Mouse (Mus musculus): Measurements from ENCODE around the gene Fam198b. TPM values are rescaled to one million over a fixed set of nuclear protein-coding genes. Genes with fewer than 3 reads are reported as not detected.

Gene Fam198b
- polyA plus RNA-seq, 1 experiment, result 4.0 TPM

GRCm38 (mm10) chr3:79887966-79888365 is 3.6 kb downstream of the Fam198b start:
- Histone ChIP-seq H3K36me3 (ENCODE audit: control insufficient read depth, insufficient read depth, low read length) (no peaks in the 10 kb centered on the region), H3K4me1 (ENCODE audit: control insufficient read depth, insufficient read depth, low read length) (peaks cover 4% of the 10 kb centered on the region; the same call in 1 of the 2 replicates), H3K27ac (ENCODE audit: control insufficient read depth, insufficient read depth, low read depth, low read length) (peak overlapping the region; percentile 41; the same call in 1 of the 2 replicates), H3K27me3 (ENCODE audit: control insufficient read depth, insufficient read depth, low read length) (no peaks in the 10 kb centered on the region), H3K4me3 (ENCODE audit: control insufficient read depth, low read depth, low read length) (no peak overlapping the region)
- TF ChIP-seq POLR2A (IDR thresholded peaks at IDR 0.05; ENCODE audit: control insufficient read depth, low read depth, low read length) (no peak), CTCF (IDR thresholded peaks at IDR 0.05; ENCODE audit: control insufficient read depth, insufficient read depth, insufficient replicate concordance, low read depth, low read length) (no peak)

GRCm38 (mm10) chr3:79897534-79898370 is 13.4 kb downstream of the Fam198b start:
- H3K27me3 ChIP-seq (ENCODE audit: control insufficient read depth, insufficient read depth, low read length), result no peaks in the 10 kb centered on the region

GRCm38 (mm10) chr3:79898514-79898913 is 14.2 kb downstream of the Fam198b start:
- Histone ChIP-seq H3K27ac (ENCODE audit: control insufficient read depth, insufficient read depth, low read depth, low read length) (peak overlapping the region; percentile 83), H3K36me3 (ENCODE audit: control insufficient read depth, insufficient read depth, low read length) (no peaks in the 10 kb centered on the region), H3K4me1 (ENCODE audit: control insufficient read depth, insufficient read depth, low read length) (no peaks in the 10 kb centered on the region), H3K4me3 (ENCODE audit: control insufficient read depth, low read depth, low read length) (no peak overlapping the region), H3K27me3 (ENCODE audit: control insufficient read depth, insufficient read depth, low read length) (no peaks in the 10 kb centered on the region)
- TF ChIP-seq CTCF (IDR thresholded peaks at IDR 0.05; ENCODE audit: control insufficient read depth, insufficient read depth, insufficient replicate concordance, low read depth, low read length) (no peak), POLR2A (IDR thresholded peaks at IDR 0.05; ENCODE audit: control insufficient read depth, low read depth, low read length) (no peak)

More at GRCm38 (mm10) chr3:79897534-79898370, 13.4 kb downstream of the Fam198b start:
- Histone ChIP-seq H3K4me1 (ENCODE audit: control insufficient read depth, insufficient read depth, low read length) (no peaks in the 10 kb centered on the region), H3K36me3 (ENCODE audit: control insufficient read depth, insufficient read depth, low read length) (no peaks in the 10 kb centered on the region), H3K27ac (ENCODE audit: control insufficient read depth, insufficient read depth, low read depth, low read length) (peak overlapping the region; percentile 83), H3K4me3 (ENCODE audit: control insufficient read depth, low read depth, low read length) (no peak overlapping the region)
- TF ChIP-seq POLR2A (IDR thresholded peaks at IDR 0.05; ENCODE audit: control insufficient read depth, low read depth, low read length), result no peak
- no peak for TF ChIP-seq CTCF (IDR thresholded peaks at IDR 0.05; ENCODE audit: control insufficient read depth, insufficient read depth, insufficient replicate concordance, low read depth, low read length)

GRCm38 (mm10) chr3:79899906-79900305 is 15.6 kb downstream of the Fam198b start:
- no peak overlapping the region for H3K27ac ChIP-seq (ENCODE audit: control insufficient read depth, insufficient read depth, low read depth, low read length)
- no peak overlapping the region for H3K4me3 ChIP-seq (ENCODE audit: control insufficient read depth, low read depth, low read length)
- no peaks in the 10 kb centered on the region for H3K27me3 ChIP-seq (ENCODE audit: control insufficient read depth, insufficient read depth, low read length)
- no peak for TF ChIP-seq CTCF (IDR thresholded peaks at IDR 0.05; ENCODE audit: control insufficient read depth, insufficient read depth, insufficient replicate concordance, low read depth, low read length)
- TF ChIP-seq POLR2A (IDR thresholded peaks at IDR 0.05; ENCODE audit: control insufficient read depth, low read depth, low read length), result no peak
- H3K36me3 ChIP-seq (ENCODE audit: control insufficient read depth, insufficient read depth, low read length), result no peaks in the 10 kb centered on the region
- H3K4me1 ChIP-seq (ENCODE audit: control insufficient read depth, insufficient read depth, low read length), result no peaks in the 10 kb centered on the region

- Histone ChIP-seq H3K27ac (ENCODE audit: control insufficient read depth, insufficient read depth, low read depth, low read length) (0 out of 2 replicates have a peak overlapping the region, but pooled peaks have one; percentile 8), H3K4me1 (ENCODE audit: control insufficient read depth, insufficient read depth, low read length) (no peaks in the 10 kb centered on the region), H3K36me3 (ENCODE audit: control insufficient read depth, insufficient read depth, low read length) (no peaks in the 10 kb centered on the region), H3K27me3 (ENCODE audit: control insufficient read depth, insufficient read depth, low read length) (no peaks in the 10 kb centered on the region), H3K4me3 (ENCODE audit: control insufficient read depth, low read depth, low read length) (no peak overlapping the region)
- TF ChIP-seq POLR2A (IDR thresholded peaks at IDR 0.05; ENCODE audit: control insufficient read depth, low read depth, low read length) (no peak), CTCF (IDR thresholded peaks at IDR 0.05; ENCODE audit: control insufficient read depth, insufficient read depth, insufficient replicate concordance, low read depth, low read length) (no peak)
Measured at GRCm38 (mm10) chr3:79900502-79900901, 16.2 kb downstream of the Fam198b start.

GRCm38 (mm10) chr3:79901321-79901720 is 17.0 kb downstream of the Fam198b start:
- Histone ChIP-seq H3K27ac (ENCODE audit: control insufficient read depth, insufficient read depth, low read depth, low read length) (no peak overlapping the region), H3K4me1 (ENCODE audit: control insufficient read depth, insufficient read depth, low read length) (no peaks in the 10 kb centered on the region), H3K36me3 (ENCODE audit: control insufficient read depth, insufficient read depth, low read length) (no peaks in the 10 kb centered on the region), H3K4me3 (ENCODE audit: control insufficient read depth, low read depth, low read length) (no peak overlapping the region), H3K27me3 (ENCODE audit: control insufficient read depth, insufficient read depth, low read length) (no peaks in the 10 kb centered on the region)
- TF ChIP-seq CTCF (IDR thresholded peaks at IDR 0.05; ENCODE audit: control insufficient read depth, insufficient read depth, insufficient replicate concordance, low read depth, low read length) (no peak), POLR2A (IDR thresholded peaks at IDR 0.05; ENCODE audit: control insufficient read depth, low read depth, low read length) (no peak)

DNA sequence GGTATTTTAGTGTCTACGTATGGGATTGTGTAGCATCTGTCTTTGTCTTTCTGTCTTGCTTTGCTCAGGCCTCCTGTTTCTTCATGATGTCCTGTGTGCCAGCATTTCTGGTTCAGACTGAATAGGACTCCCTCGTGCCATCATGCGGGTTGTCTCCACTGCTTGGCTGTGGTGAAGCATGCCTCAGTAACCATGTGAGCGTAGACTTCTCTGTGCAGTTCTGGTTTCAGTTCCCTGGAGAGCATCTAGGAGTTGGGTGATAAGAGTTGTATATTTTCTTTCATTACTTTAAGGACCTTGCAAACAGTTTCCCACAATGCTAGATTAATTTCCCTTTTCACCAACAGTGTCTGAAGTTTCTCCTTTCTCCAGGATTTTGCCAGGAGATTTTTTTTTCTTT is 17.4 kb downstream of the Fam198b start:
- Histone ChIP-seq H3K4me1 (ENCODE audit: control insufficient read depth, insufficient read depth, low read length) (no peaks in the 10 kb centered on the region), H3K4me3 (ENCODE audit: control insufficient read depth, low read depth, low read length) (no peak overlapping the region), H3K27me3 (ENCODE audit: control insufficient read depth, insufficient read depth, low read length) (no peaks in the 10 kb centered on the region), H3K36me3 (ENCODE audit: control insufficient read depth, insufficient read depth, low read length) (no peaks in the 10 kb centered on the region), H3K27ac (ENCODE audit: control insufficient read depth, insufficient read depth, low read depth, low read length) (no peak overlapping the region)
- TF ChIP-seq CTCF (IDR thresholded peaks at IDR 0.05; ENCODE audit: control insufficient read depth, insufficient read depth, insufficient replicate concordance, low read depth, low read length), result no peak
- TF ChIP-seq POLR2A (IDR thresholded peaks at IDR 0.05; ENCODE audit: control insufficient read depth, low read depth, low read length), result no peak
